Comparison of ENCODE assay signal across 26 mouse cellular contexts in genomic region chr3:40991541-40991940, GRCm38 (mm10). TPM values are rescaled to one million over a fixed set of nuclear protein-coding genes. Genes with fewer than 3 reads are reported as not detected.
DNase-seq lines count a peak whose midpoint lies in the region; ATAC-seq lines count a peak whose summit lies in the region.
"Had no signal": no experiment of that assay in that cellular context is flagged by ENCODE, and none has a peak within 500 bp of the region (broad histone marks: within the 10 kb centered on the region; RNA-seq: fewer than 3 reads in every experiment).

No protein-coding gene starts in this region.

- H3K27me3 ChIP-seq in embryonic facial prominence, embryonic 11.5 days (ENCODE audit: control insufficient read depth, insufficient read depth, low read length) = no peaks in the 10 kb centered on the region
- no peaks in the 10 kb centered on the region for H3K27me3 ChIP-seq in embryonic facial prominence, embryonic 10.5 days (replicated peaks; ENCODE audit: low read depth, poor library complexity, severe bottlenecking)
- no peaks in the 10 kb centered on the region for H3K27me3 ChIP-seq in kidney, embryonic 16.5 days (ENCODE audit: insufficient read depth, low read length)
- H3K27me3 ChIP-seq: forebrain, embryonic 15.5 days; heart, embryonic 15.5 days; hindbrain, embryonic 12.5 days; liver, embryonic 15.5 days; lung, embryonic 15.5 days had no signal

- no peaks in the 10 kb centered on the region for H3K9me3 ChIP-seq in embryonic facial prominence, embryonic 11.5 days (replicated peaks; ENCODE audit: control insufficient read depth, low read length)
- no peaks in the 10 kb centered on the region for H3K9me3 ChIP-seq in embryonic facial prominence, embryonic 10.5 days
- H3K9me3 ChIP-seq in kidney, embryonic 16.5 days (ENCODE audit: low read length) = no peaks in the 10 kb centered on the region
- H3K9me3 ChIP-seq: forebrain, embryonic 15.5 days; heart, embryonic 10.5 days; heart, embryonic 15.5 days; hindbrain, embryonic 12.5 days; liver, embryonic 15.5 days; lung, embryonic 15.5 days had no signal

- H3K4me2 ChIP-seq in embryonic facial prominence, embryonic 11.5 days (ENCODE audit: low read depth, low read length) = no peak overlapping the region
- no peak overlapping the region for H3K4me2 ChIP-seq in kidney, embryonic 16.5 days (replicated peaks; ENCODE audit: low read depth, low read length)
- H3K4me2 ChIP-seq: forebrain, embryonic 15.5 days; heart, embryonic 15.5 days; hindbrain, embryonic 12.5 days; liver, embryonic 15.5 days; lung, embryonic 15.5 days; midbrain, embryonic 11.5 days had no signal

- WGBS in embryonic facial prominence, embryonic 11.5 days = 71% methylated on average over 3 of the region's 3 CpGs
- WGBS in embryonic facial prominence, embryonic 10.5 days = 72% methylated on average over 3 of the region's 3 CpGs
- 67% methylated on average over 3 of the region's 3 CpGs for WGBS in kidney, embryonic 16.5 days

- H3K4me3 ChIP-seq in embryonic facial prominence, embryonic 11.5 days (ENCODE audit: low read depth, low read length) = no peak overlapping the region
- H3K4me3 ChIP-seq in embryonic facial prominence, embryonic 10.5 days = no peak overlapping the region
- H3K4me3 ChIP-seq in kidney, embryonic 16.5 days (ENCODE audit: low read length) = no peak overlapping the region
- H3K4me3 ChIP-seq: forebrain, embryonic 15.5 days; heart, embryonic 10.5 days; heart, embryonic 15.5 days; hindbrain, embryonic 12.5 days; liver, embryonic 15.5 days; lung, embryonic 15.5 days had no signal

- DNase-seq in embryonic facial prominence, embryonic 11.5 days (ENCODE audit: low spot score) = peak; percentile 2
- no peak for DNase-seq in embryonic facial prominence, embryonic 10.5 days (ENCODE audit: low spot score)
- DNase-seq in kidney, adult 8-10 months = peak; percentile 14 to 34
- peak; percentile 8 for DNase-seq in retina, postnatal 1 day
- no peak for DNase-seq in retina, embryonic 14.5 days (ENCODE audit: low spot score)
- DNase-seq in cerebellum, postnatal 36 days = no peak
- DNase-seq: B cell, adult 2 months; cerebellum, adult 18-20 months; cerebellum, postnatal 10 days; gastrocnemius, postnatal 25 days; heart, adult 11 months; layer of hippocampus, postnatal 36 days; left cerebral cortex, postnatal 4 days; lung, postnatal 36 days; thymus, postnatal 4 days had no signal

- no peaks in the 10 kb centered on the region for H3K36me3 ChIP-seq in embryonic facial prominence, embryonic 11.5 days (replicated peaks; ENCODE audit: control insufficient read depth, insufficient read depth, low read depth, low read length)
- H3K36me3 ChIP-seq in embryonic facial prominence, embryonic 10.5 days (replicated peaks) = no peaks in the 10 kb centered on the region
- H3K36me3 ChIP-seq in kidney, embryonic 16.5 days (ENCODE audit: insufficient read depth, low read length) = no peaks in the 10 kb centered on the region
- H3K36me3 ChIP-seq: forebrain, embryonic 15.5 days; heart, embryonic 10.5 days; heart, embryonic 15.5 days; hindbrain, embryonic 12.5 days; liver, embryonic 15.5 days; lung, embryonic 15.5 days had no signal

- no peak overlapping the region for H3K9ac ChIP-seq in embryonic facial prominence, embryonic 11.5 days (replicated peaks; ENCODE audit: low read length)
- no peak overlapping the region for H3K9ac ChIP-seq in kidney, embryonic 16.5 days (replicated peaks; ENCODE audit: low read length)
- H3K9ac ChIP-seq: forebrain, embryonic 15.5 days; heart, embryonic 15.5 days; hindbrain, embryonic 12.5 days; liver, embryonic 15.5 days; lung, embryonic 15.5 days had no signal

- H3K27ac ChIP-seq in embryonic facial prominence, embryonic 11.5 days (replicated peaks; ENCODE audit: low read depth, low read length) = no peak overlapping the region
- no peak overlapping the region for H3K27ac ChIP-seq in embryonic facial prominence, embryonic 10.5 days (replicated peaks)
- H3K27ac ChIP-seq in kidney, embryonic 16.5 days (ENCODE audit: low read length) = no peak overlapping the region
- H3K27ac ChIP-seq: forebrain, embryonic 15.5 days; heart, embryonic 10.5 days; heart, embryonic 15.5 days; hindbrain, embryonic 12.5 days; hindbrain, postnatal 0 days; liver, embryonic 15.5 days; lung, embryonic 15.5 days had no signal

- H3K4me1 ChIP-seq in embryonic facial prominence, embryonic 11.5 days (ENCODE audit: control insufficient read depth, insufficient read depth, low read length) = no peaks in the 10 kb centered on the region
- no peaks in the 10 kb centered on the region for H3K4me1 ChIP-seq in embryonic facial prominence, embryonic 10.5 days
- no peaks in the 10 kb centered on the region for H3K4me1 ChIP-seq in kidney, embryonic 16.5 days (ENCODE audit: insufficient read depth, low read length)
- H3K4me1 ChIP-seq: forebrain, embryonic 15.5 days; heart, embryonic 10.5 days; heart, embryonic 15.5 days; hindbrain, embryonic 12.5 days; liver, embryonic 15.5 days; lung, embryonic 15.5 days had no signal

- no peak for ATAC-seq in embryonic facial prominence, embryonic 11.5 days (replicated peaks; ENCODE audit: insufficient number of reproducible peaks, low FRiP score, low TSS enrichment, low read depth)
- no peak for ATAC-seq in kidney, embryonic 16.5 days (ENCODE audit: low FRiP score, low TSS enrichment)
- ATAC-seq: forebrain, embryonic 15.5 days; hindbrain, postnatal 0 days; intestine, embryonic 16.5 days; midbrain, embryonic 16.5 days had no signal

RNA-seq across cellular contexts. Expression of gene Larp1b, which starts 41.9 kb away (rescaled TPM):
- 1.4 and 1.7 TPM in 2 replicates for polyA plus RNA-seq in embryonic facial prominence, embryonic 11.5 days (2014; fragmentation: Nextera tagmentation; extraction: Ambion mirVana)
- polyA plus RNA-seq in embryonic facial prominence, embryonic 10.5 days (2016; fragmentation: Nextera tagmentation; extraction: Ambion mirVana) = 0.87 and 1.7 TPM in 2 replicates
- polyA plus RNA-seq in kidney, embryonic 16.5 days (2015; fragmentation: Nextera tagmentation; extraction: Ambion mirVana) = 10.5 and 13.4 TPM in 2 replicates

Comparison
In these comparisons a context has a peak if more than half of its experiments do, and no peak if none do; other contexts are left out.
1. DNase-seq: peak in embryonic facial prominence, embryonic 11.5 days (single experiment), kidney, adult 8-10 months (2 of 2) and retina, postnatal 1 day (single experiment); none in embryonic facial prominence, embryonic 10.5 days (single experiment), retina, embryonic 14.5 days (single experiment) and cerebellum, postnatal 36 days (0 of 2).